Mouse (Mus musculus) liver, embryonic 14.5 days (tissue): ENCODE results near the gene Cdkl4. TPM values are rescaled to one million over a fixed set of nuclear protein-coding genes. Genes with fewer than 3 reads are reported as not detected.

Experiments
- ATAC-seq: fragments of 200-750 bp; cut with Nextera tagmentation; 2 replicates; pipeline ENCODE4 v1.8.0; 2017; ENCODE audit warnings: moderate number of reproducible peaks, mild to moderate bottlenecking, moderate library complexity; ENCODE audit not compliant: insufficient read depth
- DNase-seq, 3 experiments: peaks; one replicate each; pipeline ENCODE4 v3.0.0-alpha.2; 2012 to 2013; ENCODE audit warnings: low read depth in 3 of 3, low spot score in 3 of 3
- H3K27ac ChIP-seq: fragments of 300-500 bp; sonication (generic); 2 replicates; pipeline ENCODE4 v1.5.1; 2014; ENCODE audit warnings: moderate library complexity, mild to moderate bottlenecking, control low read depth, inconsistent platforms
- H3K27me3 ChIP-seq: fragments of 300-500 bp; sonication (generic); 2 replicates; pipeline ENCODE4 v1.6.1; 2014; ENCODE audit warnings: mild to moderate bottlenecking, low read length, moderate library complexity; ENCODE audit not compliant: control insufficient read depth, insufficient read depth
- H3K36me3 ChIP-seq: fragments of 300-500 bp; sonication (generic); replicated peaks from 2 replicates; pipeline ENCODE4 v1.6.1; 2014; ENCODE audit warnings: low read depth; ENCODE audit not compliant: control insufficient read depth, insufficient read depth
- H3K4me1 ChIP-seq, 2 experiments: fragments of 200-500 bp in 1 of 2; fragments of 300-500 bp in 1 of 2; sonication (generic) in 1 of 2; replicated peaks; 2 replicates each; pipeline ENCODE4 v1.6.1; 2012 to 2014; ENCODE audit warnings: antibody characterized with exemption in 1 of 2, inconsistent platforms in 1 of 2, low read length in 1 of 2; ENCODE audit not compliant: control insufficient read depth in 2 of 2, insufficient read depth in 2 of 2
- H3K4me2 ChIP-seq: fragments of 300-500 bp; sonication (generic); 2 replicates; pipeline ENCODE4 v1.6.1; 2014; ENCODE audit warnings: low read depth, mild to moderate bottlenecking, control low read depth, moderate library complexity
- H3K4me3 ChIP-seq, 2 experiments: fragments of 200-500 bp in 1 of 2; fragments of 300-500 bp in 1 of 2; sonication (generic) in 1 of 2; 2 replicates each; pipeline ENCODE4 v1.5.1; 2012 to 2014; ENCODE audit warnings: low read depth in 2 of 2, low read length in 2 of 2, mild to moderate bottlenecking in 2 of 2, control low read depth in 1 of 2, inconsistent platforms in 1 of 2, moderate library complexity in 1 of 2; ENCODE audit not compliant: insufficient read depth in 1 of 2
- H3K9ac ChIP-seq: fragments of 300-500 bp; sonication (generic); replicated peaks from 2 replicates; pipeline ENCODE4 v1.6.1; 2014; ENCODE audit warnings: mild to moderate bottlenecking, control low read depth, moderate library complexity
- H3K9me3 ChIP-seq: fragments of 300-500 bp; sonication (generic); 2 replicates; pipeline ENCODE4 v1.6.1; 2016; ENCODE audit warnings: low read length, mixed read lengths; ENCODE audit not compliant: control insufficient read depth
- CTCF ChIP-seq: IDR thresholded peaks from 2 replicates; pipeline ENCODE4 v1.5.1; 2016; ENCODE audit warnings: antibody characterized with exemption, low read depth, control low read depth
- EP300 ChIP-seq: IDR thresholded peaks from 2 replicates; pipeline ENCODE4 v1.6.1; 2016; ENCODE audit warnings: antibody characterized with exemption, low read depth
- WGBS: fragments of 180-500 bp; shearing (Covaris S2); extraction: QIAGEN DNeasy Blood & Tissue Kit; methylation state at CpG from one replicate; pipeline ENCODE4 v1.1.7; 2014; ENCODE audit not compliant: insufficient replicate concordance; 5-methylcytosine and 5-hydroxymethylcytosine counted together
- polyA plus RNA-seq, 2 experiments: library from polyadenylated mRNA; depleted of rRNA in 1 of 2; stranded (reverse) in 1 of 2; unstranded in 1 of 2; fragments of >200 nt; fragmentation: Nextera tagmentation in 1 of 2; extraction: Ambion mirVana in 1 of 2; gene quantifications; 2 replicates each; pipeline versions ENCODE4 v1.2.1 to v1.2.3; 2012 to 2014

Gene Cdkl4
- polyA plus RNA-seq, 2 experiments: 0.09 to 0.13 TPM

DNA sequence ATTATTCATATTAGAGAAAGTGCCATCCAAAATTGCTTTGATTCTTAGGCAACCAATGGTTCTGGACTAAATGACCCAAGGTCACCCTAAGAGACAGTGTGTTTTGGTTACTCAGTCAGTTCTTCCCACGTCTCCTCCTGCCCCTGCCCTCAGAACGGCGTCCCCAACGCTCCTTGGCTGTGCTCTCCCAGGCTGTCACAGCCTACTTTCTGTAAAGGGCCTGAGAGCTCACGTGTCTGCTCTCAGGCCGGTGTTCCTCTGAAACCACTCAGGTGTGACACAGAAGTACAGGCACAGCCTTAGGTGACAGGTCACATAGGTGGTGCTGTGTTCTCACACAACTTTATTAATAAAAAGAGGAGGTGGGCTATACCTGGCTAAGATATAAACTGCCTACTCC, 2.3 kb upstream of the Cdkl4 start:
- ATAC-seq: no peak
- Histone ChIP-seq H3K4me2 (no peak overlapping the region), H3K27me3 (no peaks in the 10 kb centered on the region), H3K9ac (no peak overlapping the region), H3K36me3 (no peaks in the 10 kb centered on the region), H3K27ac (no peak overlapping the region), H3K4me3 (no peak overlapping the region), H3K4me1 (no peaks in the 10 kb centered on the region), H3K9me3 (no peaks in the 10 kb centered on the region)
- WGBS: 78% methylated on average over 6 of the region's 6 CpGs
- DNase-seq: no peak
- TF ChIP-seq CTCF: no peak
- TF ChIP-seq EP300: no peak

DNA sequence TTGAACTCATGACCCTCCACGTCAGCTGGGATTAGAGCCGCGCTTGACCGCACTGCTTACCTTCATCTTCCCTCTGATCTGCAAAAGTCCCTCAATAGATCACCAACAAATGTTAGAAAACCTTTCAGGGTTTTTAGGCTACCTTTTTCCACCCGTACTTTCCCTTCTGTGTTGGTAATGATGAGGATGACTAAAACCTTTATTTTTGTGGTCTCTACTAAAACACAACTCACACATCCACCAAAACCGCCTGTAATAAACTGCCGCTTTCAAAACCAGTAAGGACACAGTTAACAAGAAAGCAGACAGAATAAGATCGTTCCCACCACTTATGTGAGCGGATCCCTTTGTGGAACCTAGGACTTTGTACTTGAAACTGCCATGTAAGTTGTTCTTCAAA, 1.5 kb upstream of the Cdkl4 start:
- TF ChIP-seq CTCF: no peak
- no peak for TF ChIP-seq EP300
- Histone ChIP-seq H3K4me2 (no peak overlapping the region), H3K36me3 (no peaks in the 10 kb centered on the region), H3K9me3 (no peaks in the 10 kb centered on the region), H3K27ac (no peak overlapping the region), H3K4me1 (no peaks in the 10 kb centered on the region), H3K4me3 (no peak overlapping the region), H3K27me3 (no peaks in the 10 kb centered on the region), H3K9ac (no peak overlapping the region)
- WGBS: 75% methylated on average over 9 of the region's 9 CpGs
- DNase-seq (no peak), ATAC-seq (no peak)

- TF ChIP-seq CTCF (no peak), EP300 (no peak)
- Histone ChIP-seq H3K27me3 (no peaks in the 10 kb centered on the region), H3K4me1 (no peaks in the 10 kb centered on the region), H3K9me3 (no peaks in the 10 kb centered on the region), H3K36me3 (no peaks in the 10 kb centered on the region), H3K4me3 (no peak overlapping the region), H3K4me2 (no peak overlapping the region), H3K9ac (no peak overlapping the region), H3K27ac (no peak overlapping the region)
- ATAC-seq (no peak), DNase-seq (no peak)
- 70% methylated on average over 1 of the region's 1 CpGs for WGBS
These were observed 428 bp upstream of the Cdkl4 start for GRCm38 (mm10) chr17:80578041-80578440.

GRCm38 (mm10) chr17:80577214-80577613, 399 bp downstream of the Cdkl4 start:
- WGBS: 1% methylated on average over 30 of the region's 30 CpGs
- Histone ChIP-seq H3K27ac (no peak overlapping the region), H3K36me3 (no peaks in the 10 kb centered on the region), H3K27me3 (no peaks in the 10 kb centered on the region), H3K4me2 (peak overlapping the region; percentile 64), H3K4me1 (no peaks in the 10 kb centered on the region), H3K9ac (0 out of 2 replicates have a peak overlapping the region, but pooled peaks have one; percentile 12), H3K4me3 (peak overlapping the region in 1 of 2 experiments; percentile 28; a peak in 2 of 4 replicates), H3K9me3 (no peaks in the 10 kb centered on the region)
- no peak for DNase-seq
- ATAC-seq: peak; percentile 26; the same call in 1 of the 2 replicates
- no peak for TF ChIP-seq CTCF
- TF ChIP-seq EP300: no peak

- no peak for ATAC-seq
- 47% methylated on average over 7 of the region's 7 CpGs for WGBS
- Histone ChIP-seq H3K9ac (no peak overlapping the region), H3K4me1 (no peaks in the 10 kb centered on the region), H3K36me3 (no peaks in the 10 kb centered on the region), H3K27ac (no peak overlapping the region), H3K4me2 (no peak overlapping the region), H3K4me3 (no peak overlapping the region), H3K9me3 (no peaks in the 10 kb centered on the region), H3K27me3 (no peaks in the 10 kb centered on the region)
- TF ChIP-seq CTCF (no peak), EP300 (no peak)
- no peak for DNase-seq
These were observed 2.6 kb downstream of the Cdkl4 start for GRCm38 (mm10) chr17:80575008-80575407.
